Mouse (Mus musculus) neural tube, embryonic 12.5 days (tissue): ENCODE data around the gene Ccl28. TPM values are rescaled to one million over a fixed set of nuclear protein-coding genes. Genes with fewer than 3 reads are reported as not detected.
"Not testable (repeated sequence)": the region's sequence is repeated elsewhere in the genome, so short reads cannot be mapped to it uniquely, and the experiment has no call there.

Experiments
- ATAC-seq: fragments of 200-750 bp; cut with Nextera tagmentation; 2 replicates; pipeline ENCODE4 v1.8.0; 2017; ENCODE audit warnings: low read depth, mild to moderate bottlenecking, moderate TSS enrichment, moderate library complexity; ENCODE audit not compliant: low FRiP score
- H3K27ac ChIP-seq: fragments of 300-500 bp; sonication (generic); 2 replicates; pipeline ENCODE4 v1.5.1; 2016
- H3K27me3 ChIP-seq: fragments of 300-500 bp; sonication (generic); replicated peaks from 2 replicates; pipeline ENCODE4 v1.6.1; 2016; ENCODE audit warnings: mild to moderate bottlenecking
- H3K36me3 ChIP-seq: fragments of 300-500 bp; sonication (generic); 2 replicates; pipeline ENCODE4 v1.6.1; 2016; ENCODE audit warnings: mild to moderate bottlenecking
- H3K4me1 ChIP-seq: fragments of 300-500 bp; sonication (generic); 2 replicates; pipeline ENCODE4 v1.6.1; 2016
- H3K4me2 ChIP-seq: fragments of 300-500 bp; sonication (generic); replicated peaks from 2 replicates; pipeline ENCODE4 v1.6.1; 2016; ENCODE audit warnings: mild to moderate bottlenecking
- H3K4me3 ChIP-seq: fragments of 300-500 bp; sonication (generic); 2 replicates; pipeline ENCODE4 v1.5.1; 2016
- H3K9ac ChIP-seq: fragments of 300-500 bp; sonication (generic); 2 replicates; pipeline ENCODE4 v1.6.1; 2016; ENCODE audit warnings: mild to moderate bottlenecking
- H3K9me3 ChIP-seq: fragments of 300-500 bp; sonication (generic); 2 replicates; pipeline ENCODE4 v1.6.1; 2016; ENCODE audit warnings: mild to moderate bottlenecking
- WGBS: fragments of 180-500 bp; shearing (Covaris S2); methylation state at CpG from one replicate; pipeline ENCODE4 v1.1.7; 2016; 5-methylcytosine and 5-hydroxymethylcytosine counted together
- polyA plus RNA-seq: library from polyadenylated mRNA; unstranded; fragments of >200 nt; fragmentation: Nextera tagmentation; extraction: Ambion mirVana; gene quantifications from 2 replicates; pipeline ENCODE4 v1.2.1, GENCODE M21; 2016

Gene Ccl28
- 0.11 and 0.19 TPM in 2 replicates for polyA plus RNA-seq

DNA sequence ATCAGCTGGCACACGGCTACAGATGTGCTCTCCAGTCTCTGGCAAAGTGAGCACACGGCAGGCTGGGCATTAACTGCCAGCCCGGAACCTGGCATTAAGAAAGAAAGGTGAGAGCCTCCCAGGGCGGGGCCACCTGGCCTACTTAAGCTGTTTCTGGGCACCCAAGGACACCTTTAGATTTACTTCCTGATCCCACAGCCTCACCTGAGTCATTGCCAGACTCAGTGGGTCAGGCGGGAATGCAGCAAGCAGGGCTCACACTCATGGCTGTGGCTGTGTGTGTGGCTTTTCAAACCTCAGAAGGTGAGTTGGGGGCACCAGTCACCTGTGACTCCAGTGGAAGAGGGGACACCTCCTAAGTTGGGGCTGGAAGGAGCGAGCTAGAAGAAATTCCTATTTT, at the start of gene Ccl28:
Gene Ccl28 (plus strand): TSS at position 186 of the 400 bp plus-strand sequence.
- Histone ChIP-seq H3K9ac (no peak within 1 kb of the TSS), H3K4me2 (no peak within 1 kb of the TSS), H3K27me3 (no peaks in the 10 kb centered on the region), H3K9me3 (no peaks in the 10 kb centered on the region), H3K27ac (no peak within 1 kb of the TSS), H3K4me1 (no peaks in the 10 kb centered on the region), H3K36me3 (no peaks in the 10 kb centered on the region), H3K4me3 (no peak within 1 kb of the TSS)
- 84% methylated on average over 6 of the region's 6 CpGs for WGBS
- ATAC-seq, result no peak

DNA sequence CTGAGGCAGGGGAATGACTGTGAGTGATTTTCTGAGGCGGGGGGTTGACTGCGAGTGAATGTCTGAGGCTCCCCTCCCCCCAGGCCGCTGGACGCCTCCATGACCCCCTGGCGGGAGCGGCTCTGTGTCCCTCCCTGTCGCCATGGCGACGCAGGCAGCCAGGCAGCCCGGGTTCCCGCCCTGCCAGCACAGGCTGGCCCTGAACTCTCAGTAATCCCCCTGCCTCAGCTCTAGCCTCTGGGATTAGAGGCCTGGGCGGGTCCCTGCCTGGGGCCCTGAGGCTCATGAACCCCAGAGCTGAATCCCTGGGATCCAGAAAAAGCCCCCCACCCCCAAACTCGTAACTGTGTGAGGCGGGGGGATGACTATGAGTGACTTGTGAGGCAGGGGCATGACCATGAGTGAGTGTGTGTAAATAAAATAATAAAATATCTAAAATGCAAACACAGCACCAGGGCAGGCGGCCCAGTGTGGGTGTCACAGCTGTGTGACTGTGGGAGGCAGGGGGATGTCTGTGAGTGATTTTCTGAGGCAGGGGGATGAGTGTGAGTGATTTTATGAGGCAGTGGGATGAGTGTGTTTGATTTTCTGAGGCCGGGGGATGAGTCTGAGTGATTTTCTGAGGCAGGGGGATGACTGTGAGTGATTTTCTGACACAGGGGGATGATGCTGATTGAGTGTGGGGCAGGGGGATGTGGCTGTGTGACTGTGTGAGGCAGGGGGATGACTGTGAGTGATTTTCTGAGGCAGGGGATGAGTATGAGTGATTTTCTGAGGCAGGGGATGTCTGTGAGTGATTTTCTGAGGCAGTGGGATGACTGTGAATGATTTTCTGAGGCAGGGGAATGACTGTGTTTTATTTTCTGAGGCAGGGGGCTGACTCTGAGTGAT, 27.1 kb upstream of the Ccl28 start:
- H3K4me2 ChIP-seq, result not testable (repeated sequence)

DNA sequence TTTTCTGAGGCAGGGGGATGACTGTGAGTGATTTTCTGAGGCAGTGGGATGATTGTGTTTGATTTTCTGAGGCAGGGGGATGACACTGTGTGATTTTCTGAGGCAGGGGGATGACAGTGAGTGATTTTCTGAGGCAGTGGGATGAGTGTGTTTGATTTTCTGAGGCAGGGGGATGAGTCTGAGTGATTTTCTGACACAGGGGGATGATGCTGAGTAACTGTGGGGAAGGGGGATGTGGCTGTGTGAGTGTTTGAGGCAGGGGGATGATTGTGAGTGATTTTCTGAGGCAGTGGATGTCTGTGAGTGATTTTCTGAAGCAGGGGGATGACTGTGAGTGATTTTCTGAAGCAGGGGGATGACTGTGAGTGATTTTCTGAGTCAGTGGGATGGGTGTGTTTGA, 25.2 kb upstream of the Ccl28 start:
- H3K27me3 ChIP-seq, H3K27ac ChIP-seq, H3K4me1 ChIP-seq, H3K36me3 ChIP-seq, H3K4me2 ChIP-seq, H3K9ac ChIP-seq, ATAC-seq: not testable (repeated sequence)
- H3K4me3 ChIP-seq, result peak overlapping the region; percentile 0; the same call in 1 of the 2 replicates
- H3K9me3 ChIP-seq, result peaks cover 16% of the 10 kb centered on the region

More for the DNA sequence above, 27.1 kb upstream of the Ccl28 start:
- not testable (repeated sequence) for H3K36me3 ChIP-seq, H3K27me3 ChIP-seq, H3K9ac ChIP-seq, H3K4me1 ChIP-seq, H3K27ac ChIP-seq, H3K4me3 ChIP-seq
- 69% methylated on average over 16 of the region's 16 CpGs for WGBS
- peaks cover 13% of the 10 kb centered on the region for H3K9me3 ChIP-seq
- ATAC-seq, result peak; percentile 92

GRCm38 (mm10) chr13:119599066-119599465, 24.6 kb upstream of the Ccl28 start:
- not testable (repeated sequence) for H3K9ac ChIP-seq, H3K36me3 ChIP-seq, H3K4me1 ChIP-seq, H3K4me3 ChIP-seq, H3K27ac ChIP-seq, ATAC-seq, H3K27me3 ChIP-seq, H3K4me2 ChIP-seq
- peaks cover 22% of the 10 kb centered on the region for H3K9me3 ChIP-seq
- 77% methylated on average over 12 of the region's 12 CpGs for WGBS

GRCm38 (mm10) chr13:119599498-119599897, 24.1 kb upstream of the Ccl28 start:
- not testable (repeated sequence) for H3K4me1 ChIP-seq, H3K36me3 ChIP-seq, H3K4me3 ChIP-seq, ATAC-seq, H3K4me2 ChIP-seq, H3K27me3 ChIP-seq, H3K9ac ChIP-seq, H3K27ac ChIP-seq
- WGBS, result 72% methylated on average over 2 of the region's 2 CpGs
- H3K9me3 ChIP-seq, result peaks cover 25% of the 10 kb centered on the region

- peak overlapping the region; percentile 0 for H3K4me3 ChIP-seq
- H3K4me1 ChIP-seq, ATAC-seq: not testable (repeated sequence)
Measured at GRCm38 (mm10) chr13:119600166-119600565, 23.5 kb upstream of the Ccl28 start.

GRCm38 (mm10) chr13:119602688-119603331, 20.8 kb upstream of the Ccl28 start:
- not testable (repeated sequence) for H3K4me1 ChIP-seq, H3K9ac ChIP-seq, H3K27ac ChIP-seq, H3K4me2 ChIP-seq, H3K36me3 ChIP-seq, H3K4me3 ChIP-seq, ATAC-seq, H3K27me3 ChIP-seq
- H3K9me3 ChIP-seq, result peaks cover 15% of the 10 kb centered on the region
- 56% methylated on average over 13 of the region's 13 CpGs for WGBS

More at GRCm38 (mm10) chr13:119600166-119600565, 23.5 kb upstream of the Ccl28 start:
- not testable (repeated sequence) for H3K27ac ChIP-seq, H3K27me3 ChIP-seq, H3K4me2 ChIP-seq, H3K36me3 ChIP-seq, H3K9ac ChIP-seq
- H3K9me3 ChIP-seq, result peaks cover 28% of the 10 kb centered on the region

- not testable (repeated sequence) for H3K27me3 ChIP-seq, H3K9ac ChIP-seq, ATAC-seq, H3K27ac ChIP-seq, H3K4me2 ChIP-seq, H3K4me3 ChIP-seq, H3K36me3 ChIP-seq, H3K4me1 ChIP-seq
- 94% methylated on average over 8 of the region's 8 CpGs for WGBS
- H3K9me3 ChIP-seq, result peaks cover 15% of the 10 kb centered on the region
Measured at GRCm38 (mm10) chr13:119603890-119604289, 19.7 kb upstream of the Ccl28 start.

DNA sequence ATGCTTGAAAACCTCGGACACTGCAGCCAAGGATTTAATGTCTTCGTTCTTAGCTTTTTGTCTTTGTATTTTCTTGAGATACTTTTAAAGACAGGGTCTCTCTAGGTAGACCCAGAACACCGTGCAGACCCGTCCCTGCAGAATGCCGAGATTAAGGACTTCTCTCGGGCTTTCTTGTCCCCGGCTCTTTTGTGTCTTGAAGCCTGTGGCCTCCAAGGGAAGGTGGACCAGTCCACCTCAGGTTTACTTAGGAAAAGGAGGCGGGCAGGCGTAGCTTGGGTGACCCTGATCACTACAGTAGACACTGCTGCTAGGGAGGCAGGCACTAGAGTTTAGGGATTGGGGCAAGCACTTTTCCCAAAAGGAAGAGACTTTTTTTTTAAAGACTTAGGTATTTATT, 19.3 kb upstream of the Ccl28 start:
- whole genome bisulfite sequencing, result 93% methylated on average over 8 of the region's 9 CpGs
- H3K27me3 ChIP-seq, H3K27ac ChIP-seq, H3K4me2 ChIP-seq, H3K36me3 ChIP-seq, H3K4me3 ChIP-seq, H3K4me1 ChIP-seq, H3K9ac ChIP-seq: not testable (repeated sequence)
- H3K9me3 ChIP-seq, result peaks cover 15% of the 10 kb centered on the region
- 0 out of 2 replicates have a peak, but pooled peaks have one; percentile 8 for ATAC-seq

GRCm38 (mm10) chr13:119618841-119619240, 4.8 kb upstream of the Ccl28 start:
- no peak overlapping the region for H3K4me3 ChIP-seq
- ATAC-seq, result no peak
- no peaks in the 10 kb centered on the region for H3K27me3 ChIP-seq
- no peak overlapping the region for H3K27ac ChIP-seq
- no peak overlapping the region for H3K4me2 ChIP-seq
- 97% methylated on average over 3 of the region's 3 CpGs for WGBS
- no peaks in the 10 kb centered on the region for H3K4me1 ChIP-seq
- no peaks in the 10 kb centered on the region for H3K36me3 ChIP-seq
- H3K9me3 ChIP-seq, result no peaks in the 10 kb centered on the region
- H3K9ac ChIP-seq, result no peak overlapping the region

DNA sequence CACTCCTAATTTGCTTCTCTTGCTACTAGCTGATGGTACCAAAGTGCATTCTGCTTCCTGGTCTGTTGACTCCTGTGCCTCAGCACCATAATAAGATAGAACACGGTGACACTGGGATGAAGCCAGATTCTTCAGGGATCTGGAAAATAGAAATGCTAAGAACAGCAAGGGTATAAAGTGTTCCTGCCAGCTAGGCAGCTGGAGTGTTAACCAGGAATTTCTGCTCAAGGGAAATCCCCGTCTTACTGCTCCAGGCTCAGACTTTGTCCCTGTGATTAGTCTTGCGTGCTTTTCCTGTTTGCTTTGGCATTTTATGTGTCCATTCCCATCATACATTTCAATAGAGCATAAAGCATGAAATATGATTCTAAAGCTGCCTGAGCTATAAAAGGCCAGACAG, 3.9 kb upstream of the Ccl28 start:
- H3K9me3 ChIP-seq, result no peaks in the 10 kb centered on the region
- no peak overlapping the region for H3K4me3 ChIP-seq
- no peak overlapping the region for H3K9ac ChIP-seq
- no peak for ATAC-seq
- no peak overlapping the region for H3K27ac ChIP-seq
- no peak overlapping the region for H3K4me2 ChIP-seq
- H3K4me1 ChIP-seq, result no peaks in the 10 kb centered on the region
- WGBS, result 86% methylated on average over 3 of the region's 3 CpGs
- H3K27me3 ChIP-seq, result no peaks in the 10 kb centered on the region
- H3K36me3 ChIP-seq, result no peaks in the 10 kb centered on the region

DNA sequence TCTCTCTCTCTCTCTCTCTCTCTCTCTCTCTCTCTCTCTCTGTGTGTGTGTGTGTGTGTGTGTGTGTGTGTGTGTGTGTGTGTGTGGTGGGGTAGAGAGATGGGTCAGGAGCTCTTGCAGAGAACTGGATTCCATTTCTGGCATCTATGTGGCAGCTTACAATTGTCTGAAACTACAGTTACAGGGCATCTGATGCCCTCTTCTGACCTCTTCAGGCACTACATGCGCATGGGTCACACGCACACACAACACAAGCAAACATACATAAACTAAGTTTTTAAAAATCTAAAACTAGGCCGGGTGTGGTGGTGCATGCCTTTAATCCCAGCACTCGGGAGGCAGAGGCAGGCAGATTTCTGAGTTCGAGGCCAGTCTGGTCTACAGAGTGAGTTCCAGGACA, 2.3 kb downstream of the Ccl28 start:
- H3K27ac ChIP-seq, H3K4me1 ChIP-seq, ATAC-seq, H3K9me3 ChIP-seq, H3K4me3 ChIP-seq, H3K9ac ChIP-seq, H3K36me3 ChIP-seq, H3K4me2 ChIP-seq, H3K27me3 ChIP-seq: not testable (repeated sequence)
- WGBS, result 89% methylated on average over 5 of the region's 5 CpGs
